Mouse (Mus musculus): Measurements from ENCODE around the gene Prkar2a. TPM values are rescaled to one million over a fixed set of nuclear protein-coding genes. Genes with fewer than 3 reads are reported as not detected.
A peak's percentile ranks its signal among the peaks of the same experiment; 100 is the strongest.
"Not testable (repeated sequence)": the region's sequence is repeated elsewhere in the genome, so short reads cannot be mapped to it uniquely, and the experiment has no call there.

The Prkar2a gene
- polyA plus RNA-seq (2012; rRNA removed): 17.6 and 31.5 TPM in 2 replicates

DNA sequence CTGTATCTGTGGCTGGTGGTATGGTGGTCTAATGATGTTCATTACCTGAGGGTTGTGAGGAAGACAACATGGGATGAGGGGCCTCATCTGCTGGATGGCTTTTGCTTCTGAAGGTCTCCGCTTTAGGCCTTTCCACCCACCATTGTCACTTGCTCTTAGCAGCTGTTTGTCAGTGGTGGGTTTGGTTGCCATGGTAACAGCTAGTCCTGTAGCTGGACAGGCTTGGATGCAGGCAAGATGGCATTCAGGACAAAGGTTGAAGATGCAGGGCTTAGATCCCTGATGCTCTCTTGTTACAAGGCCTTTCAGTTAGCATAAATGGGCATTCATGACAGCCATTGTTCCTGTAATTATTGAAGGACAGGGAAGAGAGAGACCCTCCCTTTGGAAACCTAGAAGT lies at the start of gene Prkar2a:
Gene Prkar2a (plus strand): TSS at position 209 of the 400 bp plus-strand sequence.
- peaks cover 42% of the 10 kb centered on the region for H3K4me1 ChIP-seq (ENCODE audit: control insufficient read depth, insufficient read depth, insufficient read length, low read length)
- H3K27ac ChIP-seq (ENCODE audit: insufficient read depth, low read depth, low read length): peak within 1 kb of the TSS; percentile 89
- 100% methylated on average over 1 of the region's 1 CpGs for WGBS
- peaks cover 5% of the 10 kb centered on the region; the same call in 1 of the 2 replicates for H3K36me3 ChIP-seq (ENCODE audit: control insufficient read depth, insufficient read depth, low read length)
- no peak for TF ChIP-seq POLR2A (IDR thresholded peaks at IDR 0.05; ENCODE audit: low read depth, low read length)
- TF ChIP-seq CTCF (IDR thresholded peaks at IDR 0.05; ENCODE audit: extremely low read depth, insufficient read length, insufficient replicate concordance, low read depth, low read length): no peak
- no peaks in the 10 kb centered on the region for H3K27me3 ChIP-seq (ENCODE audit: control insufficient read depth, insufficient read depth, low read length)
- H3K4me3 ChIP-seq (ENCODE audit: low read depth, low read length): no peak within 1 kb of the TSS

- Histone ChIP-seq H3K27ac (ENCODE audit: insufficient read depth, low read depth, low read length) (no peak overlapping the region), H3K4me3 (ENCODE audit: low read depth, low read length) (no peak overlapping the region), H3K36me3 (ENCODE audit: control insufficient read depth, insufficient read depth, low read length) (peaks cover 26% of the 10 kb centered on the region), H3K27me3 (ENCODE audit: control insufficient read depth, insufficient read depth, low read length) (no peaks in the 10 kb centered on the region), H3K4me1 (ENCODE audit: control insufficient read depth, insufficient read depth, insufficient read length, low read length) (no peaks in the 10 kb centered on the region)
- 87% methylated on average over 2 of the region's 2 CpGs for WGBS
- TF ChIP-seq CTCF (IDR thresholded peaks at IDR 0.05; ENCODE audit: extremely low read depth, insufficient read length, insufficient replicate concordance, low read depth, low read length) (no peak), POLR2A (IDR thresholded peaks at IDR 0.05; ENCODE audit: low read depth, low read length) (no peak)
Measured at GRCm38 (mm10) chr9:108639825-108640224, 49.3 kb upstream of the Prkar2a start.

GRCm38 (mm10) chr9:108648166-108648565 lies 40.9 kb upstream of the Prkar2a start:
- Histone ChIP-seq H3K36me3 (ENCODE audit: control insufficient read depth, insufficient read depth, low read length) (peaks cover 4% of the 10 kb centered on the region), H3K4me3 (ENCODE audit: low read depth, low read length) (peak overlapping the region; percentile 79), H3K27ac (ENCODE audit: insufficient read depth, low read depth, low read length) (peak overlapping the region; percentile 87), H3K27me3 (ENCODE audit: control insufficient read depth, insufficient read depth, low read length) (no peaks in the 10 kb centered on the region), H3K4me1 (ENCODE audit: control insufficient read depth, insufficient read depth, insufficient read length, low read length) (peaks cover 7% of the 10 kb centered on the region; the same call in 1 of the 2 replicates)
- 5% methylated on average over 10 of the region's 10 CpGs for WGBS
- TF ChIP-seq POLR2A (IDR thresholded peaks at IDR 0.05; ENCODE audit: low read depth, low read length): no peak
- no peak for TF ChIP-seq CTCF (IDR thresholded peaks at IDR 0.05; ENCODE audit: extremely low read depth, insufficient read length, insufficient replicate concordance, low read depth, low read length)

DNA sequence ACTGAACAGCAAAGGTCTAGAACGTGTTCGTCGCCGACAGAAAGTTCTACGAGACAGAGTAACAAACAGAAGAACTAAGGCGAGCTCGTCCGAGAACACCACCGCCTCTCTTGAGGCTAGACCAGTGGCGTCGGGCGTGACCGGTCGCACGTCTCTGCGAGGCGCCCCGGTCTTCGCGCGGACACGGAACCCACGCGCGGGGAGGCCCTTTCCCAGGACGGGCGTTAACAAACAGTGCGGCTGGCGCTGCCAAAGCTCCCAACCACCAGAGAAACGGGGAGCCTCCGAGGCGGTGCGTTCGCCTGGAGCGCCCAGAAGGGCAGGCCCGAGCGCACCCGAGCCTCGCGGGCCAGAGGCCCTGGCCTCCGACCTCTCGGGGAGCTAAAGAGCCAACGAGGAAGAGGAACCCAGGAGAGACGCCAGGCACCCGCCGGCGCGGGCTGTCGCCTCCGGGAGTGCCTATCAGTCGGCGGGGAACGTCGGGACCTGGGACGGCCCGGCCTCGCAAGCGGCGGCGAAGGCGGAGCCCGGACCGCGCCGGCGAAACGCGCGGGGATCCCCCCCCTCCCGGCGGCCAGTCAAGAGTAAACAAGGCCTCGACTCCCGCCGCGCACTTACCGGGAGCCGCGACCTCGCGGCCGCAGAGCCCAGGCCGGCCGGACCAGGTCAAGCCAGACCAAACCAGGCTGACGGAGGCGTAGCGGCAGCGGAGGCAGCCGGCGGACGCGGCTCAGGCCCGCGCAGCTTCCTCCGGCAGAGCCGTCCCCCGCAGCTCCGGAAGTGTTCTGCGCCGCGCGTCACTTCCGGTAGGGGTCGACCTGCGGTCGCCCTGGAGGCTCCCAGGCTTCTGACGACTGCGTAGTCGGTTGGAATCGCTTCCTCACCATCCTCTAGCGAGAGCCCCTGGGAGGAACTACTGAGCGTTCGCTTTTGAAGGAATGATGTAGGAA lies 40.2 kb upstream of the Prkar2a start, which contains the start of gene Arih2:
Gene Arih2 (minus strand): TSS at position 776 of the 950 bp plus-strand sequence.
- under 1% methylated on average over 110 of the region's 112 CpGs for WGBS
- Histone ChIP-seq H3K4me1 (ENCODE audit: control insufficient read depth, insufficient read depth, insufficient read length, low read length) (peaks cover 7% of the 10 kb centered on the region; the same call in 1 of the 2 replicates), H3K27ac (ENCODE audit: insufficient read depth, low read depth, low read length) (peak within 1 kb of the TSS; percentile 87), H3K27me3 (ENCODE audit: control insufficient read depth, insufficient read depth, low read length) (no peaks in the 10 kb centered on the region), H3K36me3 (ENCODE audit: control insufficient read depth, insufficient read depth, low read length) (no peaks in the 10 kb centered on the region), H3K4me3 (ENCODE audit: low read depth, low read length) (peak within 1 kb of the TSS; percentile 79)
- TF ChIP-seq POLR2A (IDR thresholded peaks at IDR 0.05; ENCODE audit: low read depth, low read length) (peak; percentile 79; the same call in 1 of the 2 replicates), CTCF (IDR thresholded peaks at IDR 0.05; ENCODE audit: extremely low read depth, insufficient read length, insufficient replicate concordance, low read depth, low read length) (no peak)

GRCm38 (mm10) chr9:108649561-108650440 lies 39.3 kb upstream of the Prkar2a start:
- H3K4me3 ChIP-seq (ENCODE audit: low read depth, low read length): peak overlapping the region; percentile 79
- no peaks in the 10 kb centered on the region for H3K27me3 ChIP-seq (ENCODE audit: control insufficient read depth, insufficient read depth, low read length)
- no peaks in the 10 kb centered on the region for H3K36me3 ChIP-seq (ENCODE audit: control insufficient read depth, insufficient read depth, low read length)
- peak overlapping the region; percentile 87 for H3K27ac ChIP-seq (ENCODE audit: insufficient read depth, low read depth, low read length)
- 7% methylated on average over 29 of the region's 29 CpGs for WGBS
- peaks cover 7% of the 10 kb centered on the region; the same call in 1 of the 2 replicates for H3K4me1 ChIP-seq (ENCODE audit: control insufficient read depth, insufficient read depth, insufficient read length, low read length)
- TF ChIP-seq CTCF (IDR thresholded peaks at IDR 0.05; ENCODE audit: extremely low read depth, insufficient read length, insufficient replicate concordance, low read depth, low read length) (no peak), POLR2A (IDR thresholded peaks at IDR 0.05; ENCODE audit: low read depth, low read length) (no peak)

DNA sequence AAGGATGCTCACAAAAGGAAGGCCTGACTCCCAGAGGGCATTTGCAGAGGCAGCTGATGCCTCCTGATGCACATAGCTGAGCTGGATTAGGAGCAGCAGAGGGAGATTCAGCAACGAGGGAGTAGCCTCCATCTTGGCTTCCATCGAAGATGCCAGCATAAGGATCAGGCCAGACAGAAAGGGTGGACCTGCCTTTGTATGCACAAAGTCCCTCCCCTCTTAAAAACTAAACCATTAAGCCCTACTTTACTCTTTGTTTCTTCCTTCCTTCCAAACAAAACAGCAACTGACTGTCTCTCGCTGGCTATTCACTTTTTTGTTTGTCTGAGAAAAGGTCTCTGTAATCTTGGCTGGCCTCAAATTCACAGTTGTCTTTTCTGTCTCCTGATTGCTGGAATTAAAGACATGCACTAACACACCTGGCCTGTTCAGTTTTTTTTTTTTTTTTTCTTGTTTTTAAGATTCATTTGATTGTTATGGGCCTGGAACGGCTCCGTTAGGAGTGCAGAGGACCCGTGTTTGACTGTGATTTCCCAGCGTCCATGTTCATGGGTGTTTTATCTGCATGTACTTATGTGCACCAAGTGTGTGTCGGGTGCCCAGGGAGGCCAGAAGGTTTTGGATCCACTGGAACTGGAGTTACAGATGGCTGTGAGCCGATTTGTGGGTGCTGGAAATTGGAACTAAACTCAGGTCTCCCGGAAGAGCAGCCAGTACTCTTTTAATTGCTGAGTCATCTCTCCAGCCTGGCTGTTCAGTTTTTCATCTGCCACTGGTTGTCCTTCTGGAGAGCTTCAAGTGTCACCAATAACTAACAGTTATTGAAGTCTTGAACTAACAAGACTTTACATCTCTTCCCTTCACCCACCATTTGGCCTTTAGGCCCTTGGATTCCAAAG lies 34.3 kb upstream of the Prkar2a start:
- Histone ChIP-seq H3K27ac (ENCODE audit: insufficient read depth, low read depth, low read length) (no peak overlapping the region), H3K36me3 (ENCODE audit: control insufficient read depth, insufficient read depth, low read length) (no peaks in the 10 kb centered on the region), H3K4me3 (ENCODE audit: low read depth, low read length) (no peak overlapping the region), H3K27me3 (ENCODE audit: control insufficient read depth, insufficient read depth, low read length) (no peaks in the 10 kb centered on the region), H3K4me1 (ENCODE audit: control insufficient read depth, insufficient read depth, insufficient read length, low read length) (peaks cover 6% of the 10 kb centered on the region; the same call in 1 of the 2 replicates)
- WGBS: 70% methylated on average over 10 of the region's 10 CpGs
- TF ChIP-seq POLR2A (IDR thresholded peaks at IDR 0.05; ENCODE audit: low read depth, low read length) (no peak), CTCF (IDR thresholded peaks at IDR 0.05; ENCODE audit: extremely low read depth, insufficient read length, insufficient replicate concordance, low read depth, low read length) (no peak)

DNA sequence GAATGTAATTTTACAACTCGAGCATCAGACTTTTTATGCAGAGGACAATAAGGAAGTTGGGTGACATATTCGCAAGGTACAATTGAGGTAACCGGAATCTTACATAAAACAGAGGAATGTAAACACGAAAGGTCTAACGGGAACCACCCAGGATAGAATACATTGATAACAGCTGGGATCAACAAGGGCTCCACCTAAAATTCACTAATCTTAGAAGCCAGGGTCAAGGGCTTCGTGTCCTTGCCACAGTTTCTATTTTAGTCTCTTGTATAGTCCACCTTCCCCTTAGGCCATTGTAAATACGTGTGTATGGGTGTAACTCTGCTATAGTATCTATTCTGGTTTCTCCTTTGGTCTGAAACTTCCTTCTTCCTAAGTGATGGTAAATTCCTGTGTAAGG lies 33.2 kb upstream of the Prkar2a start:
- not testable (repeated sequence) for H3K27me3 ChIP-seq (ENCODE audit: control insufficient read depth, insufficient read depth, low read length); H3K4me3 ChIP-seq (ENCODE audit: low read depth, low read length); H3K36me3 ChIP-seq (ENCODE audit: control insufficient read depth, insufficient read depth, low read length); H3K4me1 ChIP-seq (ENCODE audit: control insufficient read depth, insufficient read depth, insufficient read length, low read length)
- 26% methylated on average over 7 of the region's 7 CpGs for WGBS
- H3K27ac ChIP-seq (ENCODE audit: insufficient read depth, low read depth, low read length): peak overlapping the region; percentile 88
